ENCODE assay signal across 13 mouse cellular contexts in genomic region chr15:5138021-5138856, GRCm38 (mm10). TPM values are rescaled to one million over a fixed set of nuclear protein-coding genes. Genes with fewer than 3 reads are reported as not detected.
A peak's percentile ranks its signal among the peaks of the same experiment; 100 is the strongest.
DNase-seq lines count a peak whose midpoint lies in the region; ATAC-seq and TF ChIP-seq lines count a peak whose summit lies in the region.
"Had no signal": no experiment of that assay in that cellular context is flagged by ENCODE, and none has a peak within 500 bp of the region (broad histone marks: within the 10 kb centered on the region; RNA-seq: fewer than 3 reads in every experiment).

No protein-coding gene starts in this region.

- TF ChIP-seq EP300 in liver, postnatal 0 days (IDR thresholded peaks at IDR 0.05; ENCODE audit: low read depth), result peak; percentile 91

- no peak overlapping the region for H3K4me2 ChIP-seq in midbrain, embryonic 13.5 days (replicated peaks)
- H3K4me2 ChIP-seq in liver, postnatal 0 days (ENCODE audit: low read depth, low read length), result peak overlapping the region; percentile 11; the same call in 1 of the 2 replicates

- no peaks in the 10 kb centered on the region for H3K27me3 ChIP-seq in midbrain, embryonic 13.5 days
- no peaks in the 10 kb centered on the region for H3K27me3 ChIP-seq in midbrain, embryonic 10.5 days (ENCODE audit: low read depth, poor library complexity, severe bottlenecking)
- H3K27me3 ChIP-seq in liver, postnatal 0 days (ENCODE audit: insufficient read depth, low read length), result no peaks in the 10 kb centered on the region

- no peak for TF ChIP-seq POLR2A in brain, embryonic 14.5 days (IDR thresholded peaks at IDR 0.05; ENCODE audit: borderline replicate concordance, extremely low read depth, insufficient read depth, insufficient read length, poor library complexity, severe bottlenecking)

- intact Hi-C loops in gastrocnemius, postnatal 36 days (cut with DNase I), result no loop called here

- no peak overlapping the region for H3K27ac ChIP-seq in midbrain, embryonic 13.5 days
- H3K27ac ChIP-seq in midbrain, embryonic 10.5 days (replicated peaks), result no peak overlapping the region
- peak overlapping the region; percentile 11 for H3K27ac ChIP-seq in liver, postnatal 0 days (ENCODE audit: low read depth)

- no peaks in the 10 kb centered on the region for H3K9me3 ChIP-seq in midbrain, embryonic 13.5 days
- no peaks in the 10 kb centered on the region for H3K9me3 ChIP-seq in midbrain, embryonic 10.5 days (replicated peaks)
- no peaks in the 10 kb centered on the region for H3K9me3 ChIP-seq in liver, postnatal 0 days (ENCODE audit: low read length)

- DNase-seq in midbrain, embryonic 10.5 days (ENCODE audit: low spot score), result no peak
- peak; percentile 80 for DNase-seq in brain, embryonic 14.5 days (ENCODE audit: low read depth)
- DNase-seq in liver, postnatal 0 days, result no peak
- no peak for DNase-seq in gastrocnemius, postnatal 36 days
- DNase-seq in cerebellum, adult 11 months, result no peak
- DNase-seq: adrenal gland, adult 2 months; cerebellum, adult 2 months; heart, adult 18-20 months; heart, postnatal 36 days; left cerebral cortex, postnatal 4 days; lung, postnatal 36 days had no signal

- no peaks in the 10 kb centered on the region; the same call in 1 of the 2 replicates for H3K4me1 ChIP-seq in midbrain, embryonic 13.5 days (replicated peaks)
- H3K4me1 ChIP-seq in midbrain, embryonic 10.5 days, result no peaks in the 10 kb centered on the region; the same call in 1 of the 2 replicates
- peaks cover 32% of the 10 kb centered on the region for H3K4me1 ChIP-seq in liver, postnatal 0 days (ENCODE audit: insufficient read depth)

- TF ChIP-seq CTCF in brain, embryonic 14.5 days (IDR thresholded peaks at IDR 0.05; ENCODE audit: borderline replicate concordance, extremely low read depth, insufficient read depth, insufficient read length), result no peak
- no peak for TF ChIP-seq CTCF in liver, postnatal 0 days (IDR thresholded peaks at IDR 0.05; ENCODE audit: low read depth)

- H3K4me3 ChIP-seq in midbrain, embryonic 13.5 days (replicated peaks), result no peak overlapping the region
- H3K4me3 ChIP-seq in midbrain, embryonic 10.5 days, result no peak overlapping the region
- no peak overlapping the region for H3K4me3 ChIP-seq in liver, postnatal 0 days (ENCODE audit: low read depth, low read length)

- H3K36me3 ChIP-seq in midbrain, embryonic 13.5 days, result no peaks in the 10 kb centered on the region
- H3K36me3 ChIP-seq in midbrain, embryonic 10.5 days, result no peaks in the 10 kb centered on the region
- H3K36me3 ChIP-seq in liver, postnatal 0 days (replicated peaks; ENCODE audit: insufficient read depth, low read length), result no peaks in the 10 kb centered on the region

- 79% methylated on average over 9 of the region's 9 CpGs for WGBS in midbrain, embryonic 13.5 days
- 89% methylated on average over 9 of the region's 9 CpGs for WGBS in midbrain, embryonic 10.5 days
- 48% methylated on average over 9 of the region's 9 CpGs for WGBS in liver, postnatal 0 days (ENCODE audit: insufficient replicate concordance)

- H3K9ac ChIP-seq in midbrain, embryonic 13.5 days (replicated peaks), result no peak overlapping the region
- no peak overlapping the region for H3K9ac ChIP-seq in liver, postnatal 0 days (replicated peaks)

- peak; percentile 69 for ATAC-seq in midbrain, embryonic 13.5 days
- ATAC-seq in erythroid progenitor cell, adult 5-6 weeks (replicated peaks; ENCODE audit: low FRiP score, poor library complexity, severe bottlenecking), result peak; percentile 55
- no peak for ATAC-seq in liver, postnatal 0 days

RNA-seq across cellular contexts. Expression of gene Prkaa1, which starts 5.4 kb away (rescaled TPM):
- polyA plus RNA-seq in midbrain, embryonic 13.5 days (2015; fragmentation: Nextera tagmentation; extraction: Ambion mirVana), result 13.4 and 14.3 TPM in 2 replicates
- 13.6 and 14.2 TPM in 2 replicates for polyA plus RNA-seq in midbrain, embryonic 10.5 days (2016; fragmentation: Nextera tagmentation; extraction: Ambion mirVana)
- polyA plus RNA-seq in brain, embryonic 14.5 days (2012; rRNA removed), result 11.5 and 14.4 TPM in 2 replicates
- total RNA-seq in erythroid progenitor cell, adult 5-6 weeks (2015; ENCODE audit: low replicate concordance), result 44.3 and 51.6 TPM in 2 replicates
- total RNA-seq in erythroid progenitor cell, adult 5-6 weeks (2017; ENCODE audit: low replicate concordance), result 19.4 and 20.3 TPM in 2 replicates
- 6.8 and 7.2 TPM in 2 replicates for polyA plus RNA-seq in liver, postnatal 0 days (2015; fragmentation: Nextera tagmentation; extraction: Ambion mirVana)
- total RNA-seq in gastrocnemius, postnatal 36 days (2021), result 1 to 10 TPM; 9.0 to 9.4 TPM

RNA-seq across cellular contexts. Expression of gene Rpl37, which starts 21.8 kb away (rescaled TPM):
- polyA plus RNA-seq in midbrain, embryonic 13.5 days (2015; fragmentation: Nextera tagmentation; extraction: Ambion mirVana), result 409 and 410 TPM in 2 replicates
- 382 and 459 TPM in 2 replicates for polyA plus RNA-seq in midbrain, embryonic 10.5 days (2016; fragmentation: Nextera tagmentation; extraction: Ambion mirVana)
- polyA plus RNA-seq in brain, embryonic 14.5 days (2012; rRNA removed), result 979 and 999 TPM in 2 replicates
- total RNA-seq in erythroid progenitor cell, adult 5-6 weeks (2015; ENCODE audit: low replicate concordance), result 257 and 311 TPM in 2 replicates
- 233 and 410 TPM in 2 replicates for total RNA-seq in erythroid progenitor cell, adult 5-6 weeks (2017; ENCODE audit: low replicate concordance)
- 412 and 430 TPM in 2 replicates for polyA plus RNA-seq in liver, postnatal 0 days (2015; fragmentation: Nextera tagmentation; extraction: Ambion mirVana)
- total RNA-seq in gastrocnemius, postnatal 36 days (2021), result 100 to 1,000 TPM; 140 to 189 TPM

RNA-seq across cellular contexts. Expression of gene Card6, which starts 29.9 kb away (rescaled TPM):
- polyA plus RNA-seq in midbrain, embryonic 13.5 days (2015; fragmentation: Nextera tagmentation; extraction: Ambion mirVana), result 0.46 and 0.59 TPM in 2 replicates
- 0.68 and 0.77 TPM in 2 replicates for polyA plus RNA-seq in midbrain, embryonic 10.5 days (2016; fragmentation: Nextera tagmentation; extraction: Ambion mirVana)
- polyA plus RNA-seq in brain, embryonic 14.5 days (2012; rRNA removed), result 0.48 and 0.70 TPM in 2 replicates
- total RNA-seq in erythroid progenitor cell, adult 5-6 weeks (2015; ENCODE audit: low replicate concordance), result 4.2 and 9.4 TPM in 2 replicates
- total RNA-seq in erythroid progenitor cell, adult 5-6 weeks (2017; ENCODE audit: low replicate concordance), result 0.64 and 1.9 TPM in 2 replicates
- 2.1 and 2.7 TPM in 2 replicates for polyA plus RNA-seq in liver, postnatal 0 days (2015; fragmentation: Nextera tagmentation; extraction: Ambion mirVana)
- total RNA-seq in gastrocnemius, postnatal 36 days (2021), result 1 to 10 TPM; 2.2 TPM

RNA-seq across cellular contexts. Expression of gene Ttc33, which starts 47.1 kb away (rescaled TPM):
- 57.2 and 59.7 TPM in 2 replicates for polyA plus RNA-seq in midbrain, embryonic 13.5 days (2015; fragmentation: Nextera tagmentation; extraction: Ambion mirVana)
- 37.3 and 41.3 TPM in 2 replicates for polyA plus RNA-seq in midbrain, embryonic 10.5 days (2016; fragmentation: Nextera tagmentation; extraction: Ambion mirVana)
- polyA plus RNA-seq in brain, embryonic 14.5 days (2012; rRNA removed), result 24.5 and 29.0 TPM in 2 replicates
- total RNA-seq in erythroid progenitor cell, adult 5-6 weeks (2015; ENCODE audit: low replicate concordance), result 1.7 and 9.4 TPM in 2 replicates
- 4.8 and 11.4 TPM in 2 replicates for total RNA-seq in erythroid progenitor cell, adult 5-6 weeks (2017; ENCODE audit: low replicate concordance)
- 16.3 and 16.5 TPM in 2 replicates for polyA plus RNA-seq in liver, postnatal 0 days (2015; fragmentation: Nextera tagmentation; extraction: Ambion mirVana)
- 10 to 100 TPM; 43.7 to 48.9 TPM for total RNA-seq in gastrocnemius, postnatal 36 days (2021)
